Mouse (Mus musculus) lung, embryonic 16.5 days (tissue): ENCODE results near the gene Nedd4. TPM values are rescaled to one million over a fixed set of nuclear protein-coding genes. Genes with fewer than 3 reads are reported as not detected.
A peak's percentile ranks its signal among the peaks of the same experiment; 100 is the strongest.
"Not testable (repeated sequence)": the region's sequence is repeated elsewhere in the genome, so short reads cannot be mapped to it uniquely, and the experiment has no call there.

ENCODE experiments used
- ATAC-seq: fragments of 200-750 bp; cut with Nextera tagmentation; 2 replicates; pipeline ENCODE4 v1.8.0; 2017; ENCODE audit warnings: low read depth, mild to moderate bottlenecking, moderate library complexity
- H3K27ac ChIP-seq: fragments of 300-500 bp; sonication (generic); 2 replicates; pipeline ENCODE4 v1.5.1; 2014; ENCODE audit warnings: mild to moderate bottlenecking, control low read depth, low read length
- H3K27me3 ChIP-seq: fragments of 300-500 bp; sonication (generic); 2 replicates; pipeline ENCODE4 v1.6.1; 2014; ENCODE audit warnings: low read depth, low read length, mixed read lengths; ENCODE audit not compliant: control insufficient read depth, insufficient read depth
- H3K36me3 ChIP-seq: fragments of 300-500 bp; sonication (generic); 2 replicates; pipeline ENCODE4 v1.6.1; 2014; ENCODE audit warnings: low read length; ENCODE audit not compliant: control insufficient read depth, insufficient read depth
- H3K4me1 ChIP-seq: fragments of 300-500 bp; sonication (generic); replicated peaks from 2 replicates; pipeline ENCODE4 v1.6.1; 2014; ENCODE audit warnings: low read length, mixed read lengths; ENCODE audit not compliant: control insufficient read depth, insufficient read depth
- H3K4me2 ChIP-seq: fragments of 300-500 bp; sonication (generic); 2 replicates; pipeline ENCODE4 v1.6.1; 2014; ENCODE audit warnings: low read depth, low read length, control low read depth
- H3K4me3 ChIP-seq: fragments of 300-500 bp; sonication (generic); 2 replicates; pipeline ENCODE4 v1.5.1; 2014; ENCODE audit warnings: mild to moderate bottlenecking, low read length, control low read depth
- H3K9ac ChIP-seq: fragments of 300-500 bp; sonication (generic); 2 replicates; pipeline ENCODE4 v1.6.1; 2014; ENCODE audit warnings: low read length, control low read depth
- H3K9me3 ChIP-seq: fragments of 300-500 bp; sonication (generic); 2 replicates; pipeline ENCODE4 v1.6.1; 2016; ENCODE audit warnings: low read length; ENCODE audit not compliant: control insufficient read depth
- WGBS: fragments of 180-500 bp; shearing (Covaris S2); extraction: QIAGEN DNeasy Blood & Tissue Kit; methylation state at CpG from one replicate; pipeline ENCODE4 v1.1.7; 2014; 5-methylcytosine and 5-hydroxymethylcytosine counted together
- polyA plus RNA-seq: library from polyadenylated mRNA; unstranded; fragments of >200 nt; fragmentation: Nextera tagmentation; extraction: Ambion mirVana; gene quantifications from 2 replicates; pipeline ENCODE4 v1.2.1, GENCODE M21; 2015

The Nedd4 gene
- polyA plus RNA-seq, 1 experiment from 2014 or later = 678 TPM

GRCm38 (mm10) chr9:72636547-72636946 is 25.6 kb upstream of the Nedd4 start:
- H3K9me3 ChIP-seq = no peaks in the 10 kb centered on the region
- H3K27ac ChIP-seq = no peak overlapping the region
- no peaks in the 10 kb centered on the region for H3K36me3 ChIP-seq
- WGBS = 76% methylated on average over 7 of the region's 7 CpGs
- H3K27me3 ChIP-seq = no peaks in the 10 kb centered on the region
- no peak overlapping the region for H3K9ac ChIP-seq
- H3K4me1 ChIP-seq = peaks cover 22% of the 10 kb centered on the region
- ATAC-seq = no peak
- no peak overlapping the region for H3K4me3 ChIP-seq
- H3K4me2 ChIP-seq = no peak overlapping the region

GRCm38 (mm10) chr9:72637243-72637642 is 24.9 kb upstream of the Nedd4 start:
- Histone ChIP-seq H3K9ac (no peak overlapping the region), H3K4me3 (no peak overlapping the region), H3K4me2 (no peak overlapping the region), H3K27me3 (no peaks in the 10 kb centered on the region), H3K27ac (no peak overlapping the region), H3K36me3 (no peaks in the 10 kb centered on the region), H3K9me3 (no peaks in the 10 kb centered on the region), H3K4me1 (peaks cover 22% of the 10 kb centered on the region)
- ATAC-seq = no peak
- WGBS = 83% methylated on average over 8 of the region's 8 CpGs

GRCm38 (mm10) chr9:72638951-72639842 is 22.9 kb upstream of the Nedd4 start:
- Histone ChIP-seq H3K27me3 (no peaks in the 10 kb centered on the region), H3K4me3 (peak overlapping the region; percentile 45), H3K36me3 (no peaks in the 10 kb centered on the region), H3K4me1 (peaks cover 25% of the 10 kb centered on the region), H3K9me3 (no peaks in the 10 kb centered on the region), H3K27ac (peak overlapping the region; percentile 99), H3K4me2 (peak overlapping the region; percentile 66), H3K9ac (peak overlapping the region; percentile 73)
- ATAC-seq = peak; percentile 73
- 46% methylated on average over 9 of the region's 9 CpGs for WGBS

GRCm38 (mm10) chr9:72639843-72640621 is 22.1 kb upstream of the Nedd4 start:
- no peaks in the 10 kb centered on the region for H3K27me3 ChIP-seq
- 2% methylated on average over 27 of the region's 27 CpGs for WGBS
- H3K27ac ChIP-seq = peak overlapping the region; percentile 99
- peak overlapping the region; percentile 66 for H3K4me2 ChIP-seq
- H3K36me3 ChIP-seq = no peaks in the 10 kb centered on the region
- H3K4me1 ChIP-seq = peaks cover 32% of the 10 kb centered on the region
- peak overlapping the region; percentile 73 for H3K9ac ChIP-seq
- H3K9me3 ChIP-seq = no peaks in the 10 kb centered on the region
- peak; percentile 95 for ATAC-seq
- H3K4me3 ChIP-seq = peak overlapping the region; percentile 45

- no peaks in the 10 kb centered on the region for H3K9me3 ChIP-seq
- WGBS = 13% methylated on average over 7 of the region's 7 CpGs
- H3K4me1 ChIP-seq = peaks cover 32% of the 10 kb centered on the region
- H3K9ac ChIP-seq = peak overlapping the region; percentile 73
- no peaks in the 10 kb centered on the region for H3K27me3 ChIP-seq
- H3K4me3 ChIP-seq = no peak overlapping the region; the same call in 1 of the 2 replicates
- H3K27ac ChIP-seq = peak overlapping the region; percentile 99
- 0 out of 2 replicates have a peak, but pooled peaks have one; percentile 2 for ATAC-seq
- no peaks in the 10 kb centered on the region for H3K36me3 ChIP-seq
- peak overlapping the region; percentile 66 for H3K4me2 ChIP-seq
These were observed 21.5 kb upstream of the Nedd4 start for GRCm38 (mm10) chr9:72640642-72641041.

- Histone ChIP-seq H3K27me3 (no peaks in the 10 kb centered on the region), H3K4me2 (peak overlapping the region; percentile 66), H3K9ac (peak overlapping the region; percentile 30), H3K36me3 (no peaks in the 10 kb centered on the region), H3K27ac (peak overlapping the region; percentile 99), H3K9me3 (no peaks in the 10 kb centered on the region), H3K4me1 (peaks cover 32% of the 10 kb centered on the region), H3K4me3 (no peak overlapping the region)
- no peak for ATAC-seq
- 50% methylated on average over 6 of the region's 6 CpGs for WGBS
These were observed 21.0 kb upstream of the Nedd4 start for GRCm38 (mm10) chr9:72641093-72641680.

GRCm38 (mm10) chr9:72642756-72643447 is 19.2 kb upstream of the Nedd4 start:
- WGBS = 90% methylated on average over 4 of the region's 4 CpGs
- not testable (repeated sequence) for ATAC-seq, H3K27ac ChIP-seq

GRCm38 (mm10) chr9:72643651-72644417 is 18.3 kb upstream of the Nedd4 start:
- ATAC-seq = no peak
- H3K36me3 ChIP-seq = no peaks in the 10 kb centered on the region
- H3K27me3 ChIP-seq = no peaks in the 10 kb centered on the region
- peaks cover 32% of the 10 kb centered on the region for H3K4me1 ChIP-seq
- no peak overlapping the region for H3K4me2 ChIP-seq
- 65% methylated on average over 6 of the region's 6 CpGs for WGBS
- peak overlapping the region; percentile 85 for H3K27ac ChIP-seq
- H3K9me3 ChIP-seq = no peaks in the 10 kb centered on the region
- H3K9ac ChIP-seq = 0 out of 2 replicates have a peak overlapping the region, but pooled peaks have one; percentile 13
- no peak overlapping the region for H3K4me3 ChIP-seq

More at GRCm38 (mm10) chr9:72642756-72643447, 19.2 kb upstream of the Nedd4 start:
- H3K9me3 ChIP-seq, H3K27me3 ChIP-seq, H3K4me2 ChIP-seq, H3K36me3 ChIP-seq, H3K9ac ChIP-seq, H3K4me3 ChIP-seq: not testable (repeated sequence)
- peaks cover 32% of the 10 kb centered on the region for H3K4me1 ChIP-seq
